Mouse (Mus musculus) retina, embryonic 14.5 days (tissue): ENCODE measurements around the gene Fam216a.

ENCODE experiments used
- DNase-seq: peaks from one replicate; pipeline ENCODE4 v3.0.0-alpha.2; 2015; ENCODE audit warnings: low spot score

Gene Fam216a

DNA sequence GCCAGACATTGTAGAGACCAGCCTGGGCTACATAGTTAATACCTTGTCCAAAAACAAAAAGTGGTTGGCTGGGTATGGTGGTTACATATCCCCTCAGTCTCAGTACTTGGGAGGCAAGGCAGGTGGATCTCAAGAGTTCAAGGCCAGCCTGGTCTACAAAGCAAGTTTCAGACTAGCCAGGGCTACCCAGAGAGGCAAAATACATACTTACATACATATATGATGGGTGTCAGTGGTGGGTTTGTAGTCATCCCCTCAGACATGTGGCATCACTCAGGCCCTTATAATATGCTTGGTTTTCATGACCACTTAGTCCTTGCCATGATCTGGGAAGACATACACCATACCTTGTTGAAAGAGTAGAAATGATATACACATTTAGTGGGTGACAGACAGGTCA, 18.5 kb upstream of the Fam216a start:
- DNase-seq, result no peak

DNA sequence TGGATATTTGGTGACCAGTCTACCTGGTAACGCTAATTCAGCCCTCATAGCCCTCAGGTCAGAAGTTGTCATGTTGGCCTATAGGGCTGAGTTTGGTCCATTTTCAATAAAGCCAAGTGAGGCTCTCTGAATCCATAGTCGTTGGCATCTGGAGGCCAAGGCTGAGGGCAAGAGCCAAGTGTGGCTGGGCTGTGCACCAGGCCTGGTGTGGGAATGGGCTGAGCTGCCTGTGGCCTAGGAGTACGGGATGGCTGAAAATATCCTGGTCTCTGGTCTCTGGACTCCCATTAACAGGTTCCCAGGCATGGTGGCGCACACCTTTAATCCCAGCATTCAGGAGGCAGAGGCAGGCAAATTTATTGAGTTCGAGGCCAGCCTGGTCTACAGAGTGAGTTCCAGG, 17.8 kb upstream of the Fam216a start:
- DNase-seq, result no peak

DNA sequence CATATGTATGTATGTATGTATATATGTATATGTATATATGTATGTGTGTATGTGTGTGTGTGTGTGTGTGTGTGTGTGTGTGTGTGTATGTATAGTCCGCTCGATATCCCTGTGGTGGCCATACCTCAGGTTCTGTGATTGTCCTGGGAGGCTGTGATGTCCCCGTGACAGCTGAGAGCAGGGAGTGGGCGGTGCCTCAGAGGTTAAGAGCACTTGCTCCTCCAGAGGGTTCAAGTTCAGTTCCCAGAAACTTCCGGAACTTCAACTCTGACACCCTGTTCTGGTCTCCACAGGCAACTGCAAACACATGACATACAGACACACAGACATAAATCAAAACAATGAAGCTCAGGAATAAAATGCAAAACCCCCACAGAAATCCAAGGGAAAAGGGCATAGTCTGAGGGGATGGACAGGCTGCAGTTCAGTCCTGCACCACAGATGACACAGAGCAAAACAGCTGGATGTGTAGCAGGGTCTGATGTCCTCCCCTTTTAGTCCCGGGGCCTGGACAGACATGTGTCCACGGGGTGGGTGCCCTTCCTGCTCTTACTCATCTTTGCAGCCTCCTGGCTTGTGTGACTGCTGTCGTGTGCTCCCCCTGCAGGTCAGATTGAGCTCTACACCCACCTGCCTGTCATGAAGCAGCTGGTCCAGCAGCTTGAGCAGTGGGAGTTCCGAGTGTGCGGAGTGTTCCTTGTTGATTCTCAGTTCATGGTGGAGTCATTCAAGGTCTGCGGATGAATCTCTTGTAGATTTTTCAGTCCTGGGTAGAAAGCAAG, 7.4 kb upstream of the Fam216a start:
- peak; percentile 92 for DNase-seq

DNA sequence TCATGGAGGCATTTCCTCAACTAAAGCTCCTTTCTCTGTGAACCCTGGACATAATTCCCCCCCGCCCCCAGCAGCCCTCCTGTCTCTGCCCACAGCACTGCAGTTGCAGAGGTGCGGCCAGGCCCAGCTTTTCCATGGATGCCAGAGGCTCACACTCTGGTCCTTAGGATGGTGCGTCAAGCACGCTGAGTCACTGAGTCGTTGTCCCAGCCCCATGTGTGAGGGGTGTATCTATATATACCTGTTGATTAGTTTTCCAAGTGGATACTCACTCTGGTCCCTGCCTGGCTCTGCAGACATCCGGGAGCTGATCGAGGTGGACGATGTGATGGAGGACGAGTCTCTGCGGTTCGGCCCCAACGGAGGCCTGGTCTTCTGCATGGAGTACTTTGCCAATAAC, 6.0 kb upstream of the Fam216a start:
- no peak for DNase-seq

DNA sequence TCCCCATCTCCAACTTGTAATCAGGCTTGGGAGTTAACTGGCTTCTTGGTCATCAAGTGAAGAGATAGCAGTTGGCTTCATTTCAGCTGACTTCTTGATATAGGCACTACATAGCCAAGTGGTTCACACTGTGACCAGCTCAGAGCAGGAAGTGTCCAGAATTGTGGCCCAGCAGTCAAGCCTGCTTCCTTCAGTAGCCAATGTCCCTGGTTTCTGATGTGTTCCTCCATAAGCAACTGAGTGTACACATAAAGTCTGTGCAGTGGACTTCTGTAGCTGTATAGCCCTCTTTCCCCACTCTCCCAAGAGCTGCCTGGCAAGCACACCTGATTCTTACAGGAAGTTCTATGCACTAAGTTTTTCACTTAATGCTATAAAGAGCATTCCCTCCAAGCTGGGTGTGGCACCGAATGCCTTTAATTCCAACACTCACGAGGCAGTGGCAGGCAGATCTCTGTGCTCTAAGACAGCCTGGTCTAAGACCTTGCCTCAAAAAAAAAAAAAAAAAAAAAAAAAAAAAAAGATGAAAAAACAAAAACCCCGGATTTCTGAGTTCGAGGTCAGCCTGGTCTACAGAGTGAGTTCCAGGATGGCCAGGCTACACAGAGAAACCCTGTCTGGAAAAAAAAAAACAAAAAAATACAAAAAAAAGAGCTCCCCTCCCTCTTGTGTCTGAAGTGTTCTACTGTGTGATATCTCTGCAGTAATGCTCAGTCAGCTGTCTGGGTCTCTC, 5.1 kb upstream of the Fam216a start:
- no peak for DNase-seq

DNA sequence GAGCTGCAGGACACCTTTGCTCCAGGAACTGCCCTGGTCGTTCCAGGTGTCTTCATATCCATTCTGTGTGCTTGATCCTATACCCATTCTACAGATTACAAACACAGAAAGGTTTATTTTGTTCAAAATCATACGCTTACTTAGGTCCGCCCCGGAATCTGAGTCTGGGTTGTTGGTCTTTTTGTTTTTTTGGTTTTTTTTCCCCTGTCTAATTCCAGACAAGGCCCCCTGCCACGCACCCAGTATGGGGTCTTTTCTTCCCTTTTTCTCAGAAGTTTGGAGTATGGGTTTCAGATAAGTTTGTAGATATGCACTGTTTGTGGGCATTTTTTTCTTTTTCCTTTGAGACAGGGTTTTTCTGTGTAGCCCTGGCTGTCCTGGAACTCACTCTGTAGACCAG, 714 bp upstream of the Fam216a start:
- no peak for DNase-seq

DNA sequence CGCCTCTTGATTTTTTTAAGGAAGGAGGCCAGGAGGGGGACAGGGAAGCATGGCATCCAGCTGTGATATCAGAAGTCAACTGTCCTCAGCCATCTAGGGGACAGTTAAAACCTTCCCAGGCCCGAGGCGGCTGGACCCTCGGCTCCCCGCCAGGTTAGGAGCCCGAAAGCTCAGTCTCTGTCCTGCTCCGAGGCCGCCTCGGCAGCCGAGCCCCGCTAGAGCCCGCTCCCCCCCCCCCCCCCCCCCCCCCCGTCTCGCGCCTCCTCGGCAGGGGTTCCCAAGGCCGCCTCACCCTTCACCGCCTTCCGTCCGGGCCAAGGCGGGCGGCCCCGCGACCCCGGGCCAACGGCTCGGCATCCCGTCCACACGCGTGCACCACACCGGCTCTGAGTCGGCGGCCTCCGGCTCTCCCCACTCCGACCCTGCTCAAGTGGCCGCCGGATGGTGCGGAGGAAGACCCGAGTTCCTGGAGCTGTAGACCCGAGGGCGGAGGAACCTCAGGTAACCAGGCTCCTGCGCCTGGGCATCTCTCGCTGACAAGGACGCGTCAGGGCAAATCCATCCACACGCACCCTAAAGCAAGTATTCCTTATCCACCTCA, 473 bp downstream of the Fam216a start, which contains the start of gene Gpn3:
Gene Gpn3 (plus strand): TSS at position 286 of the 601 bp plus-strand sequence.
- DNase-seq, result peak; percentile 50

DNA sequence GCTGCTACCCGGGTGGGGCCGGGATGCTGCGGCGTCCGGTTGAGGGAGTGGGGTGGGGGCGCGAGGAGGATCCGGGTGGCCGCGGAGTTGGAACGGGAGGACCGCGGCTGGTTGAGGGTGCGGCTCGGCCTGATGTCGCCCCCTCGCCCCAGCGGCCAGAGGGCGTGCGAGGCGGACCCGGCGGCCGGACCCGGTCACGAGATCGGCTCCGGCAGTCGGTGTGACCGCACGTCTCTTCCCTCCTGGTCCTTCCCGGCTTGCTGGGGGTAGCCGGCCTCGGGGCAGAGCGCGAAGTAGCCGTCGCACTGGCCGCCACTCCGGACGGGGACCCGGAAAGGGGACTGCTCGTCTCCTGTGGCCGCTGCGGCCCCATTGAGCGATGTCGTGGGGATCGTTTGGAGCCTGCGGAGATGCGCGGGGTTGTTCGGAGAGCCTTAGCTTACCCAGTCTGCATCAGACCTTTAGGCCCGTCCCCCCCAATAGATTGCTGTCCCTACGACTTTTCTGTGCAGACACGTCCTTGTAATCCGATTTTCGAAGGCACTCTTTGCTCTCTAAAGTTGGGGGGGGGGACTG, 17.6 kb downstream of the Fam216a start:
- DNase-seq, result no peak

DNA sequence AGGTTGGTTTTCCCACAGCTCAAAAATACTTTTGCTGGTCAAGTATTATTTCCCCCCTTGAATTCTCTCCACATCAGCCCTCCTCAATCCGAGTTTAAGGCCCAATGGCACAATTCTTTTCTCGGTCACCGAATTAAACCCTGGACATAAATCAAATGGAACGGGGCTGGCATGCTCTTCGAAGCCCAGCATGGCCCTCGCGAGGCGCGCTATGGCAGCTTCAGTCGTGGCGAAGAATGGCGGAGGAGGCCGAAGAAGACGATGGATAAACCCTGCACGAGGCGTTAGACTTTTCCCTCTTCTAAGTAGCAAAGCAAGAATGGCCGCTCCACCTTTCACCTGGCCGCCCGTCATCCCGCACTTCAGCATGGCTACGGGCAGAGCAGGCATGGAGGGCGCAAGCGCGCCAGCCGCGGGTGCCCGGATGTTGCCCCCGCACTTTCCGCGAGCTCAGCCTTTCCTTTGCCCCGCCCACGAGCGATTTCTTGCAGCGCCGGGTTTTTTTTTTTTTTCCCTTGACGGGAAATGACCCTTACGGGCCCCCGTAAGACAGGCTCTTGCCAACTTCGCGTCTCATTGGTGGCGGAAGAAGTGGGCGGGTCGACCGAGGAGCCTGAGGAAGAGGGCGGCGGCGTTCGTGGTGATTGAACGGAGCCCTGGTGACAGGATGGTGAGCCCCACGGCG, 18.2 kb downstream of the Fam216a start, which contains the start of the genes Rad9b and Vps29:
Gene Rad9b (minus strand): TSS at position 427 of the 685 bp plus-strand sequence.
Gene Vps29 (plus strand): TSS at position 563 of the 685 bp plus-strand sequence.
- DNase-seq, result peak; percentile 100

DNA sequence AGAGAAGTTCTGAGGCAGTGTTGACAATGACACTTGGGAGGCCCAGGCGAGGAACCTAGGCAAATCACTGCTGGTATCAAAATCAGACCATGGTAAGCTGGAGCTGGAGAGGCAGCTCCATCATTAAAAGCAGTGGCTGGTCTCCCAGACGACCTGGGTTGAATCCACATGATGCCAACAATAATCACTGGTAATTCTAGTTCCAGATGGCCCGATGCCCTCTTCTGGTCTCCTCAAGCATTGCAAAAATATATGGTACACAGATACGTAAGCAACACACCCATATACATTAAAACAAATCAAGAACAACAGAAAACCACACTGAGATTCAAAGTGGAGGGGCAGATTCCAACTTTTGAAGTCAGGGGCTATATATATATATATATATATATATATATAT, 26.4 kb downstream of the Fam216a start:
- DNase-seq, result no peak

DNA sequence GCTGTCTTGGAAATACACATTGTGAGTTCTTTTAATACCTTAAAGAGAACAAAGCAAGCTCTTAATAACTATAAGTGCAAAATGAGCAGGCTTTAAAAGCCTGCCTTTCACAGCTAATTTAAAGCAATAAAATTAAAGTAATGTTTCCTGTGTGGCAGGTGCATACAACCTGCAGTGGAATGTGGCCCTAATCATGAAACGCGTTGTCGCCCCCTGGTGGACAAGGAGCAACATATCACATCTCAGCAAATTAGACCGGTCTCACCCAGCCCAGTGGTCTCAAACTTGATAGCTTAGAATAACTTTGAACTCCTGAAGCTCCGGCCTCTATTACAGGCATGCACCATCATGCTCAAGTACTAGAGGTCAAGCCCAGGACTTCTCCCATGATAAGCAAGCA, 27.9 kb downstream of the Fam216a start:
- peak; percentile 88 for DNase-seq

DNA sequence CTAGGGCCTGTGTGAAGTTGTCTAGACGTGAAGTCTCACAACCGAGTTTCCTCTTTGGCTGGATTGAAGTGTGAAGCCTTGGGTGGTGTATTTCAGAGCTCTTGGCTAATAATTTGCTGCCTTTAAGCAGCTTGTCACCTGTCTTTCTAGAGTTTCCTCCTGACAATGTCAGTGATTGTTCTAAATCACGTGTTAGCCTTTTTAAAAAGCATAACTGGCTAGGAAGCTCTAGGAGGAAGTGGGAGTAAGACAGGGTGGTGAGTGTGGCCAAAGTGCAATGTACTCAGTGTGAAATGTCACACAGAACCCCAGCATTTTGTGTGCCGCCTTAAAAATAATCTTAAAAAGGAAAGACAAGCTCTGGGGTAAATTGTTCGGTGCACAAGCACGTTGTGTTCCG, 28.4 kb downstream of the Fam216a start:
- no peak for DNase-seq

DNA sequence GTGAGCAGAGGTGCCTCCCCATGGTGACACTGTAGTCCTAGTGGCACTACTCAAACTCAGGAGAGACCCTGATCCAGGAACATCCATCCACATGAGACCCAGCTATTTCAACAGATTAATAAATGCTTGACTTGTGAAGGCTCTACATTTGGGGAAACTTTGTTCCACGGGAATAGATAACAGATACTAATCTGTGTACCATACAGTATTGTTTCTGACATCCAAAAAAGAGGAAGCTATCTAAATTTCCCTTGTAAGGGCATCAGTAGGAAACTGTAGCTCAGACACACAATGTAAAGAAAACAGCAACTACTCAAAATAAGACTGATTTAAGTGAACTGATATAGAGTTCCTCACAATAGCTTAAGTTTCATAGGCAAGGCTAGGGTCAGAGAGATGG, 29.3 kb downstream of the Fam216a start:
- no peak for DNase-seq

DNA sequence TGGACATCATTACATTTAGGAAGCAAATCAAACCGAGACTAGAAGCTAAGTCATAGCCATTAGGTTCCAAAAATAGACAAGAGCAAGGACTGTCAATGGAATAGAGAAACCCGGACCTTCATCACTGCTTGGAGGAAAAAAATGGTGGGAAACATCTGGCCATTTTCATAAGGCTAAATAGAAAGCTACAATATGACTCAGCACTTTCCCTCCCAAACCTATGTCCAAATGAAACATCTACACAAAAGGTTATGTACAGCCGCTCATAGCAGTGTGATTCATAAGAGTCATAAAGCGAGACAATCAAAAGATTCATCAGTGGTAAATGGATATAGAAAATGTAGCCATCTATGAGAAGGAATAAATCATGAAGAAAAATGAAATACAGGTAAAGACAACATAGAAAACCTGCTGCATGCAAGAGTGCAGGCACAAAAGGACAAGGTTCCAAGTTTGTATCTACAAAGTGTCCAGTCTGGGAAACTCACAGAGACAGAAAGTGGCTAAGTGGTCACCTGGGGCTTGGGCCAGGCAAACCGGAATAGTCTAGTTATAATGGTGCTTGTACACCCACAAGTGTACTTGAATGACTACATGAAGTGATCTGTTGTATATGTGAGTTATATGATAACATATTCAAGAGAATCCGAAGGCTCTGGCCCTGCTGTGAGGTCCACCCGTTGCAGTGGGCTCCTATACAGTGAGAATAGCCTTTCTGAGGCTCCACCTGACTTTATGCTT, 35.4 kb downstream of the Fam216a start:
- DNase-seq, result no peak

DNA sequence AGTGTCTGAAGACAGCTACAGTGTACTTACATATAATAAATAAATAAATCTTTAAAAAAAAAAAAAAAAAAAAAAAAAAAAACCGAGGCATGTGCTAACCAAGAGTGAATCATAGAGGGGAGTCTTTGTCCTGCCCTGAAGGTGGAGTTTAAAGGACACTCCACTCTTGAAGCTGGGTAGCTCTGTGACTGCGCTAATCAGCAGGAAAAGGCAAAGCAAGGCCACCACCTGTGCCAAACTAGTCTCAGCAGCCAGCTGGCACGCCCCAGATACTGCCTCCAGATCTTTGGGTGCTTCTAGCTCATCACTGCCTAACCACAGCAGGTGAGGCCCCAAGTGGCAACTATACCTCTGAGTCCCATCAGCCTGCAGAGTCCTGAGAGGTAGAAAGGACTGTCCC, 37.5 kb downstream of the Fam216a start:
- no peak for DNase-seq

DNA sequence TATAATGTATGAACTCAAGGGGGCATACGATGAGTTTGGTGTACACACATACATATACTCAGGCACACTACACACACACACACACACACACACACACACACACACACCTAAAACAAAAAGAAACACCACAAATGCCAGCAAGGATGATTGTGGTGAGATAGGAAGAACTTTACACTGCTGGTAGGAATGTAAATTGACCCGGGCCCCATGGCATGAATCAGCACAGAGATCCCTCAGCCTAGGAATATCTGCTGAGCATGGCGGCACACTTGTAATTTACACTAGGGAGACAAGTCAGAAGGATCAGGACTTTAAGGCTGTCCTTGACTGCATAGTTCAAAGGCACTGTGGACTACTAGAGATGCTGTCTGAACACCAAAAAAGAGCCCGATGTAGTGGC, 41.9 kb downstream of the Fam216a start:
- no peak for DNase-seq

DNA sequence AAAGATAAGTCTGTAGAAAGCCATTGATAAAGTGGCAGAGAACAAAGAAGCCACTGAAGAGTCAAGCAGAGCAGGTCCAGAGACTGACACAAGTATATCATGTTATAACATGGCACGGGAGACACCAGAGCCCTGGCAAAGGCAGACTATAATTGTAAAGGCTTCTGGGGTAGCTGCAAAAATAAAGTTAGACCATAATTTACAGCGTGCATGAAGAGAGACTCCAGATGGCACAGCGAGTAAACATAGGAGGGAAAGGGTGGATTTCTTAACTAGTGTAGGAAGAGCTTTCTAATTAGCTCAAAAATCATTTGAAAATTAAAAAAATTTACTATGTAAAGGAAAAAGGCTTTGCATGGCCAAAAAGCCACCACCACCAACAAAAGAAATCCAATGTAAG, 44.9 kb downstream of the Fam216a start:
- DNase-seq, result no peak

DNA sequence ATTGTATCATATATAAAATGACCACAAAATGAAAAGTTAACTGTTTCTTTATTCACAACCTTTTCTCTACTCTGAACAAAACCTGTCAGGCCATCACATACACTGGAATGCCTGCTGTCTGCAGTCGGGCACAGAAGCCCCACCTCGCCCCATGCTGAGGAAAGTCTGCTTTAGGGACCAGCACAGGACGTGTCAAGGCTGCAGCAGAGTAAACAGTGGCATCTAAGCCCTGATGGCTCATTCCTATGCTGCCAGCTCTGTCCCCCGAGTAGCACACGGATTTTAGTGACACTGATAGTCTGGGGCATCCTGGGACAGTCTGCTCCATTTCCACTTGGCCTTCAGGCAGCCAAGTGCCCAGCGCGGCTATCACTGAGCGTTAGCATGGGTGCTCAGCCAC, 46.7 kb downstream of the Fam216a start:
- no peak for DNase-seq

DNA sequence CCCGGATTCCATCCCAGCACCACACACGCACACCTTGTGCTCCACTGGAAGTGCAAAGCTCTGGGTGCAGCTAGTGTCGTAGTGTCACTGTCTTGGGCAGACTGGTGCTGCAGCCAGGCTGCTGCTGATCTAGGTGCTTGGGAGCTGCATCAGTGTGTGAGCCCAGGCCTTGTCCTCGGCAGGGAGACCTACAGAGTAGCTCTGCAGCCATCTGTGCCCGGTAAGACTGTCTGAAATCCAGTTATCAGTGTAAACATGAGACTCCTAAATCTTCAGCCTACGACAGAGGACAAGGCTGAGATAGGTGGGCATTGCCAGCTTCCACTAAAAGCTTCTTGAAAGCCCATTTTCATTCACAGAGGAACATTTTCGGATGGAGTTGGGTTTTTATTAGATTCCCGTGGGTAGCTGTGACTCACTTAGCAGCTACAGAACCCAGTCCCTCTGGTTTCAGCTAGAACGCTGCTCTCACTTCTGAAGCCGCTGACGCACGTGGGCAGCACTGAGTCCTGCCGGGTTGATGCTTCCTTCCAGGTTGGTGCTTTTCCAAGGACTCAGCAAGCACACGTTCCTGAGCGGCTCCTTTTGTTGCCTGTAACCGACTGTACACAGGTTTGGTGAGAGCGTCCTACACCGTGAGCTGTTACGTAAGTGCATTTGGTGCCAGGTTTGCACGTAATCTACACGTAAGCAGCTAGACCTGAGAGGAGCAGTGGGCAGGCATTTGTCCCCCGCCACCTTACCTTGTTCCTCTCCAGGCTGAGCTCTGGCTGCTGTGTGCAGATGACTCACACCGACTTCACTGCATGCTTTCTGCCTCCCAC, 47.3 kb downstream of the Fam216a start:
- no peak for DNase-seq

DNA sequence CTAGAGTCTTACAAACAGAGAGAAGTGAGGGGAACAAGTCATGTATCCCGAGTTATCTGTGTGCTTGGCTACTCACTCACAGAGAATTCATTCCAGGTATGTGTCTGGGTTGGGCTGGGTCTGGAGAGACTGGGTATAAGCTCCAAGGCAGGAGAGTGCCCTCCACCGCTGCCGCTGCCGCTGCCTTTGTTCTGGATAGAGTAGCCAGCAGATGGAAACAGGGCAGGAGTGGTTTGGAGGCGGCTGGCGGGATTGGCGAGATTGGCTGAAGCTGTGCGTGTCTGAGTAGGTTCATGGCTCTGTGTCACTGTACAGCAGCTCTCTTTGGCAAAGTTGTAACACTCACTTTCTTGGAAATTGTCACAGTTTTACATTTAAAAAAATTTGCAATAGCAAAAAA, 48.6 kb downstream of the Fam216a start:
- DNase-seq, result peak; percentile 22
